Mouse (Mus musculus) MEL-GATA-1-ER (cell line): Measurements from ENCODE around the gene Denr.

Experiments used
- DNase-seq: peaks from one replicate; pipeline ENCODE4 v3.0.0-alpha.2; 2012; ENCODE audit warnings: low read depth; ENCODE audit errors: extremely low read depth

Gene Denr

GRCm38 (mm10) chr5:123906976-123907630, at the start of gene Denr:
TSS of gene Denr (plus strand) at chr5:123907175.
- DNase-seq = peak; percentile 80

- DNase-seq = no peak
Observed at GRCm38 (mm10) chr5:123858798-123859197, 48.2 kb upstream of the Denr start.

- DNase-seq = no peak
Observed at GRCm38 (mm10) chr5:123862374-123863350, 44.3 kb upstream of the Denr start.

GRCm38 (mm10) chr5:123863934-123864333, 43.0 kb upstream of the Denr start:
- DNase-seq = no peak

GRCm38 (mm10) chr5:123865365-123865764, 41.6 kb upstream of the Denr start, which contains the start of gene Hcar2:
TSS of gene Hcar2 (minus strand) at chr5:123865499.
- DNase-seq = no peak

- no peak for DNase-seq
Observed at GRCm38 (mm10) chr5:123866457-123866856, 40.5 kb upstream of the Denr start.

GRCm38 (mm10) chr5:123869615-123870014, 37.4 kb upstream of the Denr start:
- DNase-seq = no peak

GRCm38 (mm10) chr5:123874177-123874576, 32.8 kb upstream of the Denr start:
- DNase-seq = no peak

- DNase-seq = no peak
Observed at GRCm38 (mm10) chr5:123878056-123878455, 28.9 kb upstream of the Denr start.

GRCm38 (mm10) chr5:123879928-123880327, 27.0 kb upstream of the Denr start, which contains the start of gene Hcar1:
TSS of gene Hcar1 (minus strand) at chr5:123880020.
- no peak for DNase-seq

- DNase-seq = no peak
Observed at GRCm38 (mm10) chr5:123880778-123881177, 26.2 kb upstream of the Denr start.

- DNase-seq = no peak
Observed at GRCm38 (mm10) chr5:123883891-123884290, 23.1 kb upstream of the Denr start.

GRCm38 (mm10) chr5:123884332-123884731, 22.6 kb upstream of the Denr start:
- DNase-seq = peak; percentile 78

GRCm38 (mm10) chr5:123886365-123886764, 20.6 kb upstream of the Denr start:
- no peak for DNase-seq

- DNase-seq = no peak
Observed at GRCm38 (mm10) chr5:123890312-123890711, 16.7 kb upstream of the Denr start.

- no peak for DNase-seq
Observed at GRCm38 (mm10) chr5:123890987-123891386, 16.0 kb upstream of the Denr start.

- peak; percentile 80 for DNase-seq
Observed at GRCm38 (mm10) chr5:123891669-123892068, 15.3 kb upstream of the Denr start.

GRCm38 (mm10) chr5:123893520-123893919, 13.5 kb upstream of the Denr start:
- no peak for DNase-seq

- no peak for DNase-seq
Observed at GRCm38 (mm10) chr5:123896395-123896794, 10.6 kb upstream of the Denr start.

GRCm38 (mm10) chr5:123897352-123897751, 9.6 kb upstream of the Denr start:
- peak; percentile 51 for DNase-seq

- peak; percentile 45 for DNase-seq
Observed at GRCm38 (mm10) chr5:123904059-123904672, 2.8 kb upstream of the Denr start.
